Mouse (Mus musculus): ENCODE measurements around the gene Meis3. TPM values are rescaled to one million over a fixed set of nuclear protein-coding genes. Genes with fewer than 3 reads are reported as not detected.

Gene Meis3
- total RNA-seq, 2 experiments from 2014 or later: 4.4 to 5.3 TPM

DNA sequence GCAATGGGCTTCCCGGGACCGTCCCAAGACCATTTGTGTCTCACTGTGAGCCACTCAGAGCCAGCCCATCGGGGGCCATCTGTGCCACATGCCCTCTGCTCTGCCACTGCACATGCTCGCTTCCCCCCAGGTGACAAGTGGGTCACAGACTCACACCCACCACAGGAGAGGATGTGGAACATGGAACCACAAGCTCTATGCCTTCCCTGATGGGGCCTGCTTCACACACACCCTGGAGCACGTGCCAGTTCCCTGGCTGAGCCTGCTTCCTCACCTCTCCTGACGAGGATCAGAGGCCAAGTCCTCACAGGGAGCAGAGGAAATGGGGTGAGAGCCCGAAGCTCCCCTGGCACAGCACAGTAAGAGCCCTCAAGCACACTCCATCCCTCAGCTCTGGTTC, 32.2 kb downstream of the Meis3 start:
- intact Hi-C loops (cut with DNase I): no loop called here
- no peak for DNase-seq (ENCODE audit: low spot score)

DNA sequence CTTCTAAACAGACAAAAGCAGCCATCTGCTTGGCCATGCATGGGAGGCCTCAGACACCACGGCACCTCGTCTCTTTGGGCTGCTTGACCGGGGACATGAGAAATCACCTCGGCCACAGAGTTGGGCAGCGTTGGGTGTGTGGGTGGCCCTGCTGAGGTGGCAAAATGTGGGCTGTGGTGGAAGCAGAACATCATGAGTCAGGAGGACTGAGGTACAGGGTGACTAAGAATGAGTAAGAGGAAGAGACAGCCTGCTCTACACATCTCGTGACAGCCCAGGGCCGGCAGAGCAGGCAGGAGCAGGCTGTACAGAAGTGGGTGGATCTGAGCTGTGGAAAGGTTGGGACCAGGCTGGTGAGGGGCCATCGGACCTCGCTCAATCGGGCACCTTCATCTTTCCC, 32.6 kb downstream of the Meis3 start:
- intact Hi-C loops (cut with DNase I): no loop called here
- peak; percentile 10 for DNase-seq (ENCODE audit: low spot score)

DNA sequence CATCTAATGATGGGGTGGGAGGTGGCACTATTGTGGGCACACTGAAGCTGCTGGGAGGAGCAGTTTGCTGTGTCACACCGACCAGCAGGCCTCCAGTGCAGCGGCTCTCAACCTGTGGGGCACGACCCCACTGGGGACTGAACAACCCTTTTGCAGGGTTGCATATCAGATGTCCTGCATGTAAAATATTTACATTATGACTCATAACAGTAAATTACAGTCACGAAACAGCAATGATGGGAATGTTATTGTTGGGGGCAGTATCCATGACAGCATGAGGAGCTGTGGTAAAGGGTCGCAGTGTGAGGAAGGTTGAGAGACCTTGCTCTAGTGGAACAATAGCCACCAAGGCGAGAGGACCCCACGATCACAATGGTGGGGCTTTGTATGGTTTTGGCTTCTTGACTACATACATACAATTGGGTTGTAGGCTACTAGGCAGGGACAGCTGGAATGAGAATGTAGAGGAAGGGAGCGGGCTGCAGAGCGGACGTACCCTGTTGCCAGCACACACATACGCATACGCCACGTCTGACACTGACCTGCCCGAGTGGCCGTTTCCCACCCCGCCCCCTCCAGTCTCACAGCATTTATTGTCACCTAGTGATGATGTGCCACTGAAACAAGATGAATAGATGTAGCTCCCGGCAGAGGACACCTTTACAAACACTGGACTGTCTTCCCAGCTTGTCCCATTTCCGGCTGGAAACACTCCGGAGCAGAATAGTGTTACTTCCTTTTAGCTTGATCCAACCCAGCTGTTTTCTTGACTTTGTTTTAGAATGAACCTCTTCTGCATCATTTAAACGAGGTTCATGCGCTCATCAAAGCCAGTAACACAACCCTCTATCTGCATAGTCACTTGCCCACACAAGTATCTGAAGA, 34.1 kb downstream of the Meis3 start:
- intact Hi-C loops (cut with DNase I): no loop called here
- DNase-seq (ENCODE audit: low spot score): no peak

DNA sequence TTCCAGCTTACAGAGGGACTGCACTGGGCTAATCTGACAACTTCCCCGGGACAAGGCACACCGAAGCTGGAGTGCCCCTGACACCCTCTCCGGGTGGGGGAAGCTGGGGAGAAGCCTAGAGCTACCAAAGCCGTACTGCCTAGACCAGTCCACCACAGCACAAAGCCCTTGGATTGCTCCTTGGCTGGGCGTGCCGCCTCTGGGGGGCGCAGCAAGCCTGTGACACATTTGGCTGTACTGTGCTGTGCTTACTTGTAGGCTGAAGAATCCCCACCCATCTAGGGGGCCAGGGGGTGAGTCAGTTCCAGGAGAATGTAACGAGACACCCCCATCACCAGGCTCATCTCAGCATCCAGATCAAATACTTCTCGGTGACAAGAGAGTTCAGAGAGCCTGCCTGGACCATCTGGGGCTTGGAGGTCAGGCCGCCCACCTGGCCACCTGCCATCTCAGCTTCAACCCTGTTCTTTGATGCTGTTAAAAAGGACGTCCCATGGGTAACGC, 36.0 kb downstream of the Meis3 start:
- DNase-seq (ENCODE audit: low spot score): no peak
- intact Hi-C loops (cut with DNase I): loop anchor here (5.0 kb wide), 1 partner anchor 51 kb away; no protein-coding TSS in a partner anchor

DNA sequence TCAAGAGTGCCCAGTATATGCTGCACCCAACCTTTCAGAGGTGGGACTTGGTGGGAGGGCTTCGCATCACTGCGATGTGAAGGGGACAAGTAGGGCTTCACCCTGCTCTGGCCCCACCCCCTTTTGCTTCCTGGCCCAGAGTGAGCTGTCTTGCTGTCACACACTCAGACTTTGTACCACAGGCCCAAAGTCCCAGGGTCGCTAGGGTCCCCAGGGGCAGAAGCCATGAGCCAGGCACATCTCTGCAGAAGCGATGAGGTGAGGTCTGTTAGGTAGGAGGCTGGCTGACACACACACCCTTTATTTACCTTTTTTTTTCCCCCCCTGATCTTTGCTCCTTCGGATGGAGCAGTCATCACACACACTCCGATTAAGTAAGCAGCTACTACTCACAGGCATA, 38.3 kb downstream of the Meis3 start:
- intact Hi-C loops (cut with DNase I): loop anchor here (5.0 kb wide), 1 partner anchor 49 kb away; no protein-coding TSS in a partner anchor
- DNase-seq (ENCODE audit: low spot score): no peak

DNA sequence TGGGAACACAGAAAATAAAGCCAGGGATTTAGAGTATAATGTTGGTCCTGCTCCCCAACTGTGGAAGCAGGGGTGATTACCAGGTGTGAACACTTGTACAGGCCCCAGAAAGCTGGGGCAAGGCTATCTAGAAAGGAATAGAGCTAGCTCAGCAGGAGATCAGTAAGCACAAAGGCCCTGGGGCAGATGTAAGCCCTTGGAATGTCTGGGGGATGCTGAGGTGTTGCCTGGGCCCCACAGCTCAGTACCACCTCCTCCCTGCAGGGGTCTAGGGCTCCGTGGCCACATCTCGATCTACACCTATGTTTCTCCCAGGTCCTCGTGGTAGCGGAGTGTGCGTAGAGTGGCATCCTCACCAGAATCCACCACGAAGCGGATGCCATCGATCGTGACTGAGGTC, 39.1 kb downstream of the Meis3 start:
- DNase-seq (ENCODE audit: low spot score): no peak
- intact Hi-C loops (cut with DNase I): loop anchor here (5.0 kb wide), 1 partner anchor 48 kb away; no protein-coding TSS in a partner anchor

DNA sequence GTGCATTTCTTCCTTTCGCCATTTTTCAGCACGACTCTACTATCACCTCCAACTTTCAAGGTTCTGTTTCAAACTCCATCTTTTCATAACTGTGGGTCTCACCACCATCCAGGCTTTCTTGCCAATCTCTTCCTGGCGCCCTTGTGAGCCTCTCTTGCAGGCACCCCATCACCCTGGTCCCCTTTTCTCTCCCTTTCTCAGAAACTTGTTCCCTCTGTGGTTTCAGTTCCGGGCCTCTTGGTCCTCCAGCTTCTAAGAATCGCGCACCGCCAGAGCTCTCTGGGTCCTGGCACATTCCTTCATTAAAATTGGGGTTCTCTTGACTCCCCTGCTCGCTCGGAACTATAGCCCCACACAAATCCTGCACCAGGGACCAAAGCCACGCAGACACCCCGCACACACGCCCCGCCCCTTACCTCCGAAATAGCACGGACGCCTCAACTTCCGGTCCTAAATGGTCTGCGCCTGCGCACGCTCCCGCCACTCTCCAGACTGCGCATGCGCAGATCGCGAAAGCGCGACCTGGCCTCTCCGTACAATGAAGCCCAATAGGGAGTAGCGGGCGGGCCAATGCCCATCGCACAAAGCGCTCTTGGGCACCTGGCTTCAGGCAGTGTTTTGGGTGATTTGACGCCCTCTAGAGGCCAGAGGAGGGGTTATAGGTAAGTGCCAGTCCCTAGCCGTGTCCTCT, 46.8 kb downstream of the Meis3 start, which contains the start of gene Dhx34:
Dhx34 (minus strand) TSS at position 456 of the 691 bp plus-strand sequence.
- peak; percentile 89 for DNase-seq (ENCODE audit: low spot score)
- intact Hi-C loops (cut with DNase I): no loop called here

DNA sequence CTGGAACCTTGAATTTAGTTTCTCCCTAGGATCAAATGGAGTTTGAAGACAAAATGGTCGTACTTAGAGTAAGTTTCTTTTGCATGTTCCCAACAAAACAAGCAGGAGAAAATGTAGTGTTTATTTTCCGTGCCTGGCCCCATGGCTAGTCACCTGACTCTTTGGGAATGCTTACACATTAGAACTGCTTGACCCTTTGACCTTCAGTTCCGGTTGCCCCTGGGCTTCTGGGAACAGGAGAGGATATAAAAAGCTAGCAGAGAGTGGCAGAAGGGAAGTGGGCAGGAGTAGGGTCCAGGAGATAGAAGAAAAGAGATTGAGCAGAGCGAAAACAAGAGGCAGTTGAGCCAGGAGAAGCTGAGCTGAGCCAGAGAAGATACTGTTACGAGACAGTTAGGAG, 55.0 kb downstream of the Meis3 start:
- intact Hi-C loops (cut with DNase I): no loop called here
- no peak for DNase-seq (ENCODE audit: low spot score)

Other genes starting within 250 kb of the Meis3 start
- 100 to 1,000 TPM; 123 to 127 TPM for gene Nop53, start 229.0 kb upstream of the Meis3 start, total RNA-seq (2021)
- 100 to 1,000 TPM; 112 to 129 TPM for gene Ehd2, start 207.5 kb upstream of the Meis3 start, total RNA-seq (2021)
- gene Bicra, start 127.2 kb upstream of the Meis3 start, total RNA-seq (2021): 1 to 10 TPM; 7.1 to 8.3 TPM
- not detected for gene Zfp541, start 113.3 kb upstream of the Meis3 start, total RNA-seq (2021)
- gene Napa, start 76.6 kb upstream of the Meis3 start, total RNA-seq (2021): 10 to 100 TPM; 82.8 to 83.3 TPM
- 10 to 100 TPM; 22.9 to 24.3 TPM for gene Kptn, start 55.2 kb upstream of the Meis3 start, total RNA-seq (2021)
- under 1 TPM; 0.68 to 0.70 TPM for gene Slc8a2, start 45.3 kb upstream of the Meis3 start, total RNA-seq (2021)
- 1 to 10 TPM; 8.3 TPM for gene Dhx34, start 46.9 kb downstream of the Meis3 start, total RNA-seq (2021)
- gene C5ar2, start 69.1 kb downstream of the Meis3 start, total RNA-seq (2021): 1 to 10 TPM; 1.4 to 1.9 TPM
- gene C5ar1, start 84.5 kb downstream of the Meis3 start, total RNA-seq (2021): 1 to 10 TPM; 5.1 to 6.5 TPM
- 10 to 100 TPM; 13.7 to 15.0 TPM for gene Inafm1, start 98.5 kb downstream of the Meis3 start, total RNA-seq (2021)
- 10 to 100 TPM; 30.7 to 35.3 TPM for gene Ccdc9, start 111.7 kb downstream of the Meis3 start, total RNA-seq (2021)
- gene Bbc3, start 133.3 kb downstream of the Meis3 start, total RNA-seq (2021): 1 to 10 TPM; 3.7 to 4.7 TPM
- gene Sae1, start 212.7 kb downstream of the Meis3 start, total RNA-seq (2021): 10 to 100 TPM; 35.2 to 37.2 TPM
- gene Zc3h4, start 225.8 kb downstream of the Meis3 start, total RNA-seq (2021): 10 to 100 TPM; 29.0 to 29.9 TPM